Mouse (Mus musculus) heart, adult 8-10 months (tissue): ENCODE measurements around the gene Rgs16. TPM values are rescaled to one million over a fixed set of nuclear protein-coding genes. Genes with fewer than 3 reads are reported as not detected.

Experiments
- DNase-seq: peaks from one replicate; pipeline ENCODE4 v3.0.0; 2022; ENCODE audit warnings: low spot score
- total RNA-seq, 4 experiments: library from RNA; stranded (reverse); gene quantifications; 2 replicates each; pipeline ENCODE4 v1.2.4; 2022

Gene Rgs16
- 1 to 10 TPM; 1.2 to 2.6 (median 2.0) TPM for total RNA-seq

GRCm38 (mm10) chr1:153740145-153740544, at the start of gene Rgs16:
Gene Rgs16, plus strand, starts transcription at chr1:153740349.
- peak; percentile 73 for DNase-seq

DNA sequence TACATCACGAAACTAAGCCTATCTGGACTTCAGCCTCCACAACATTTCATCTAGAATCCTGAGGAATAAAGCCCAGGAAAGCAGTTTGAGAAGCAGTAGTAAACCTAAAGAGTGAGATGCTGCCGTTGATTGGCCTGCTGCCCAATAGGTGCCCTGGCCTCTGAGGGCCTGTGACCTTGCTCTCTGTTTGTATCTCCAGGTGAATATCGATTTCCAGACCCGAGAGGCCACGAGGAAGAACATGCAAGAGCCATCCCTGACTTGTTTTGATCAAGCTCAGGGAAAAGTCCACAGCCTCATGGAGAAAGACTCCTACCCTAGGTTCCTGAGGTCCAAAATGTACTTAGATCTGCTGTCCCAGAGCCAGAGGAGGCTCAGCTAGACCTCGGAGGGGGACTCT, 47.6 kb upstream of the Rgs16 start:
- DNase-seq, result no peak

- DNase-seq, result no peak
Measured at GRCm38 (mm10) chr1:153694372-153695120, 45.6 kb upstream of the Rgs16 start.

- DNase-seq, result no peak
Measured at GRCm38 (mm10) chr1:153695398-153695797, 44.8 kb upstream of the Rgs16 start.

- no peak for DNase-seq
Measured at GRCm38 (mm10) chr1:153696093-153696492, 44.1 kb upstream of the Rgs16 start.

DNA sequence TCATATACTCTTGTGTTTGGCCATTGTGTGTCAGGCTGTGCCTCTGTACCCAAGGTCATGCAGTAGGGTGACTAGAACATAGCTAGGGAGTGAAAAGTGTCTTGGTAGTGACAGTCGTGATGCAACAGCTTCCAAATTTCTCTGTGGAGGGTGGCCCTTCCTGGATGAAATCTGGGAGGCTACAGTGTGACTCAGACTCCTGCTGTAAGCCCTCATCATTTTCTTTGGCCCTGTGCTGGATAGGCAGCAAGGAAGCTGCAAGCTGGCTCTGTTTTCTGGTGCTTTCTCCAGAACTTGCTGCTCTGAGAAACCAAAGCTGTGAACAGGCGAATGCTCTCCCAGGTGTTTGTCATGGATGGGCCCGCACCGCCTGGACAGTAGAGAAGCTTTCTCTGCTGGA, 43.6 kb upstream of the Rgs16 start:
- no peak for DNase-seq

- no peak for DNase-seq
Measured at GRCm38 (mm10) chr1:153697581-153698251, 42.4 kb upstream of the Rgs16 start.

GRCm38 (mm10) chr1:153698311-153699084, 41.7 kb upstream of the Rgs16 start:
- no peak for DNase-seq

- no peak for DNase-seq
Measured at GRCm38 (mm10) chr1:153700448-153701063, 39.6 kb upstream of the Rgs16 start.

GRCm38 (mm10) chr1:153701461-153701860, 38.7 kb upstream of the Rgs16 start:
- DNase-seq, result no peak

- DNase-seq, result no peak
Measured at GRCm38 (mm10) chr1:153702166-153702852, 37.8 kb upstream of the Rgs16 start.

GRCm38 (mm10) chr1:153702853-153703410, 37.2 kb upstream of the Rgs16 start:
- no peak for DNase-seq

DNA sequence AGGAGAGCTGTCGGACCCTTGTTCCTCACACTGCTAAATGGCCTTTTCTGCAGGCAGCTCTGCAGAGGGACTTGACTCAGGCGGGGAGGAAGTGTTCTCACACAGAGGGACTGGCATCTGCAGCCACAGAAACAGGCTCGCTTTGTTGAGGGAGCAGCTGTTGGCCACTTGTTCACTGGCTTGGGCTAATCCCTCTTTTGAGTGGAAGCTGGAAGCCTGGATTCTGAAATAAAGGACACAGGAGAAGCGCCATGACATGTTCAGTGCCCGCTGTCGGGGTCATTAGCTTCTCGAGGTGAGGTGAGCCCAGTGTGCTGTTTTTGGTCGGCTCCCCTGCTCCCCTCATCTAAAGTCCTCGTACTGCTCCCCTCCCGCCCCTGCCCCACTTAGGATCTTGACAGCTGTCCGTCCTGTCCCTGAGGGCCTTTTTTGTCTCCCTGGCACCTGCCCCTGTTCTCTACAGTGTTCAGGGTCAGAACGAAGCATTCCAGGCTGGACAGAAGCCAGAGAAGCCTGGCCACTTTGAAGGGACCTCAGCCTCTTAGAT, 36.6 kb upstream of the Rgs16 start:
- no peak for DNase-seq

DNA sequence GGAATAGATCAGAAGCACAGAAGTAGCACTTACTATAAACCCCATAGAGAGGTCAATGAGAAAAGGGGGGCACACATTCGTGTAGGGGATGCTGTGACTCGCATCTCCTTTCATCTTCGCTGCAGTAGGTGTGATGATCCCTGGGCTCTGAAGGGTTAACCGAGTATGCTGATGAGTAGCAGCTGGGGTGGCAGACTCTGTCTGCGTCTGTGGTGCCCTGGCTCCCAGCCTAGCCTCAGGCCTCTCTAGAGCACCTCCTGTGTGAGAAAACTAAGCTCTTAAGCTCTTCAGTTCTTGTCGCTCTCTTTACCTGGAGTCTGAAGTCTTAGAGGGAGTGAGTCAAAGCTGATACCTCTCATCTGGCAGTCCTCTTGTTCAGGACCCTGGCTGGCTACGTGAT, 36.0 kb upstream of the Rgs16 start:
- DNase-seq, result no peak

DNA sequence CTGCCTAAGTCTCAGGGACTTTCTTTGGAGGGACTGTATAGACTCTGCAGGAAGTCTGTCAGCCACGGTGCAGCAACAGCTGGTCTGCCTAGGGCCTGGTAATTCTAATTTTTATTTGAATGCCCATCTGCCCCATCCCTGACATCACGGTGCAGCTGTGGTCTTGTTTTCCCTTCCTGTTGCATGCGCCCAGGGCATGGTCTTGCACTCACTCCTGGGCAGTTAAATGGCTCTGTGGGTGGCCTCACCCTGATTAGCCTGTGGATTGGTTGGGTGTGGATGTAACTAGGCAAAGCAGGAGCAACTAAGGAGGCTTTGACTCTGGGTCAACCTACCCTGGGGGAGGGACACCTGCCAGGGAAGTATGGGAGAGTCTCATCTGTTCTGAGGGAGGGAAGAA, 35.2 kb upstream of the Rgs16 start:
- DNase-seq, result no peak

- DNase-seq, result no peak
Measured at GRCm38 (mm10) chr1:153708626-153709025, 31.5 kb upstream of the Rgs16 start.

DNA sequence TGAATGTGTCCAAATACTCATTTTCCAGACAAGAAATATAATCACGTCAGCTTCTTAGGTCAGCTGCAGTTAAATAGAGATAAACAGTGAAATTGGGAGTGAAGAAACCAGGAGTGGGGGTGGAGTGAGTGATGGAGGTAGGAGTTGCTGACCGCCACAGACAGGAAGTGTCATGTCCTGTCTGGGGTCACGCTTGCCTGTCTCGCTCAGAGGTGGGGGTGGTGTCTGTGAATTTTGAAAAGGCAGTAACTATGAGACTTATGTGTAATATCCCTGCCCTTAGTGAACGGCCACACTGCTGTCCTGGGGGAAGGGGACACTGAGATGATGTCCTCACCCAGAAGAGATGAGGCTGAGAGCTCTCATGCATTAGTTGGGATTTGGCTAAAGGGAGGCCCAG, 30.7 kb upstream of the Rgs16 start:
- DNase-seq, result no peak

DNA sequence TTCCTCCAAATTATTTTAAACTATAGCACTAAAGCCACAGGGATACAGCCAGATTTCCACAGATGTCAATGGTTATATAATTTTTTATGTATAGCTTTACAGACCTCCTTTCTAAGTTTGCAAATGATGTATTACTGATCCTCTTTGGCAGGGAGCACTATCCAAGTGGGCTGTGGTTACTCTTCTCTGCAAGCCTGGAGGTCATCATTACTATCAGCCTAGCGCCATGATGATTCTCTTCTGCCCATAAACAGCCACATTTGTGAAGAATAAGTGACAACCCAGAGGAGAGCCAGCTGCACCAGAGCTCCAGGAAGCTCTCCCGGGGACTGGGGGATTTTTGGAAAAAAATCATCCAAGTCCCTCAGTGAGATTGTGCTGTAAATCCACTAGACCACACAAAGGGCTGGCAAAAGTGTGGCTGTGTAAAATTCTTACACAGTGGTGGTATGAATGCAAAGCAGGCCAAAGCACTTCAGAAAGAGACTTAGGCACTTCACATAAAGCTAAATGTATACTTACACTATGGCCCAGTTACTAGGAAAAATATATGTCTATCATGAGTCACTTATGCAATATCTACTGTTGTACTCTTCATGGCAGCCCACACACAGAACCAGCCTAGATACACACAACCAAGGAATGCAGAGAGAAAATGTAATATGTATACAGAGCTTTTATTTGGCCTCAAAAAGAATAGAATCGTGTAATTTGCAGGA, 28.4 kb upstream of the Rgs16 start:
- DNase-seq, result no peak

DNA sequence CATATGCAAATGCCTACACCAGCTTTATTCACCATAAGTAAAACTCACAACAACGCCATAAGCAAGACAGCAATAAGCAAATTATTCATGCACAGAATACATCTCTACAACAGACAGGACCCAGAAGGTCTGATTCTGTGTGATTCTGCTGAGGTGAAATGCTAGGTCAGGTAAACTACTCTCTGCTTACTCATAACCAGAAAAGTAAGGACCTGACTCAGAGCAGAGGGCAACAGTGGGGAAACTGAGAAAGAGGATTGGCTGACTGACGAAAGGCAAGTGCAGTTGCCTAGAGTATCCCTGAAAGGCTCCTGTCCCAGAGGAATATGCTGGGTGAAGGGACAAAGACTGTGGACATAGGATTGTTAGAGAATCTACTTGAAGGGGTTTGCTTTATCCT, 27.5 kb upstream of the Rgs16 start:
- DNase-seq, result no peak

DNA sequence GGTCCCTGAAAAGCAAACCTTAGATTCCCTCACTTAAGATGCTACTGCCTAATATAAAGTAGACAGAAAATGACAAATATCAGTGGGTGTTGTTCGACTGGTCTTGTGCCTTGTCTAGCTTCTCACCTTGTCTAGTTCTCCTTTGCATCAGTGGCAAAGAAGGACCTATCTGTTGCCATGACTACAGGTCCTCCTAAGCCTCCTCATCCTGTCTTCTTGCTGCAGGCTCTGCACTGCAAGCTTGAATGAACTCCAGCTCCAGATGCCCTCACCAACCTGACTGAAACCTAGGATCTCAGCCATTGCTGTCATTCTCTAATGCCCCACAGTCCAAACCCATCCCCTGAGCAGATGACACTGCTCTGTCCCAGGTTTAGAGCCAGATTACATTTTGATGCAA, 22.2 kb upstream of the Rgs16 start:
- no peak for DNase-seq
